Mouse (Mus musculus): ENCODE measurements around the gene Olfr48. TPM values are rescaled to one million over a fixed set of nuclear protein-coding genes. Genes with fewer than 3 reads are reported as not detected.

Olfr48 gene
- 0.12 TPM in 1 of 2 replicates, not detected in the other for polyA plus RNA-seq (2015; fragmentation: Nextera tagmentation; extraction: Ambion mirVana)

- no peak within 1 kb of the TSS for H3K4me3 ChIP-seq
- H3K27me3 ChIP-seq: no peaks in the 10 kb centered on the region
- no peak within 1 kb of the TSS for H3K27ac ChIP-seq (replicated peaks)
- H3K9me3 ChIP-seq: no peaks in the 10 kb centered on the region
- H3K9ac ChIP-seq: no peak within 1 kb of the TSS
- H3K4me1 ChIP-seq (replicated peaks): no peaks in the 10 kb centered on the region
- WGBS: 82% methylated on average over 5 of the region's 5 CpGs
- H3K4me2 ChIP-seq: no peak within 1 kb of the TSS
- no peak for ATAC-seq (ENCODE audit: low FRiP score, low read depth)
- no peaks in the 10 kb centered on the region for H3K36me3 ChIP-seq
Observed at GRCm38 (mm10) chr2:89848105-89848504, at the start of gene Olfr48. Gene Olfr48 (minus strand): TSS chr2:89848205.

GRCm38 (mm10) chr2:89878137-89878536 is 30.1 kb upstream of the Olfr48 start, which contains the start of gene Olfr1257:
Gene Olfr1257 (plus strand): TSS chr2:89878437.
- Histone ChIP-seq H3K4me1 (replicated peaks) (no peaks in the 10 kb centered on the region), H3K27ac (replicated peaks) (no peak within 1 kb of the TSS), H3K4me3 (no peak within 1 kb of the TSS), H3K9me3 (no peaks in the 10 kb centered on the region), H3K27me3 (no peaks in the 10 kb centered on the region), H3K36me3 (no peaks in the 10 kb centered on the region), H3K4me2 (no peak within 1 kb of the TSS), H3K9ac (no peak within 1 kb of the TSS)
- ATAC-seq (ENCODE audit: low FRiP score, low read depth): no peak
- WGBS: 89% methylated on average over 1 of the region's 1 CpGs

GRCm38 (mm10) chr2:89849230-89849629 is 1.2 kb upstream of the Olfr48 start:
- Histone ChIP-seq H3K27ac (replicated peaks) (no peak overlapping the region), H3K27me3 (no peaks in the 10 kb centered on the region), H3K4me3 (no peak overlapping the region), H3K4me1 (replicated peaks) (no peaks in the 10 kb centered on the region), H3K9ac (no peak overlapping the region), H3K9me3 (no peaks in the 10 kb centered on the region), H3K36me3 (no peaks in the 10 kb centered on the region), H3K4me2 (no peak overlapping the region)
- no peak for ATAC-seq (ENCODE audit: low FRiP score, low read depth)
- WGBS: 93% methylated on average over 1 of the region's 1 CpGs

GRCm38 (mm10) chr2:89841455-89841854 is 6.5 kb downstream of the Olfr48 start, which contains the start of gene Olfr1256:
Gene Olfr1256 (minus strand): TSS chr2:89841555.
- Histone ChIP-seq H3K4me2 (no peak within 1 kb of the TSS), H3K9me3 (no peaks in the 10 kb centered on the region), H3K4me3 (no peak within 1 kb of the TSS), H3K27me3 (no peaks in the 10 kb centered on the region), H3K36me3 (no peaks in the 10 kb centered on the region), H3K4me1 (replicated peaks) (no peaks in the 10 kb centered on the region), H3K27ac (replicated peaks) (no peak within 1 kb of the TSS), H3K9ac (no peak within 1 kb of the TSS)
- no peak for ATAC-seq (ENCODE audit: low FRiP score, low read depth)
- WGBS: 54% methylated on average over 2 of the region's 2 CpGs

- no peaks in the 10 kb centered on the region for H3K4me1 ChIP-seq (replicated peaks)
- H3K27me3 ChIP-seq: no peaks in the 10 kb centered on the region
- no peak overlapping the region for H3K9ac ChIP-seq
- ATAC-seq (ENCODE audit: low FRiP score, low read depth): no peak
- H3K4me2 ChIP-seq: no peak overlapping the region
- H3K9me3 ChIP-seq: no peaks in the 10 kb centered on the region
- H3K27ac ChIP-seq (replicated peaks): no peak overlapping the region
- no peaks in the 10 kb centered on the region for H3K36me3 ChIP-seq
- WGBS: 84% methylated on average over 1 of the region's 1 CpGs
- no peak overlapping the region for H3K4me3 ChIP-seq
Observed at GRCm38 (mm10) chr2:89820216-89820615, 27.8 kb downstream of the Olfr48 start.

GRCm38 (mm10) chr2:89811751-89812150 is 36.3 kb downstream of the Olfr48 start, which contains the start of gene Olfr1255:
Gene Olfr1255 (plus strand): TSS chr2:89812051.
- no peaks in the 10 kb centered on the region for H3K36me3 ChIP-seq
- 94% methylated on average over 3 of the region's 3 CpGs for WGBS
- H3K4me2 ChIP-seq: no peak within 1 kb of the TSS
- no peak within 1 kb of the TSS for H3K27ac ChIP-seq (replicated peaks)
- H3K27me3 ChIP-seq: no peaks in the 10 kb centered on the region
- H3K4me1 ChIP-seq (replicated peaks): no peaks in the 10 kb centered on the region
- ATAC-seq (ENCODE audit: low FRiP score, low read depth): no peak
- no peak within 1 kb of the TSS for H3K9ac ChIP-seq
- H3K4me3 ChIP-seq: no peak within 1 kb of the TSS
- H3K9me3 ChIP-seq: no peaks in the 10 kb centered on the region

DNA sequence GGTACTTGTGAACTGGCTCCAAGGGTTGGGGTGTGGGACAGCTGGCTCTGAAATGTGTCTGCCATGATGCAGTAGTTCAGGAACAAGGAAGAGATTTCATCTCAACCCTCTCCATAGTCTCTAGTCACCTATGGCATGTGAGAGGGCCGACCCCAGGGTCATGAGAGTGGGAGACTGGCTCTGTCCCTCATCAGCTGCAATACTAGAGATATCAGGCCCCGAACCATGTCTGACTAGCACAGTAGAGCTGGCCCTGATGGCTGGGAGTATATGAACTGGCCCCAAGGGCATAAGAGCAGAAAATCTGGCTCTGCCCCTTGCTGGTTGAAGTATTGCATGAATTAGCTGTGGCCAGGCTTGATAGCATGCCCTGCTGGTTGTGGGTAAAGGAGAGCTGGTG is 37.3 kb downstream of the Olfr48 start:
- no peak overlapping the region for H3K4me3 ChIP-seq
- no peak for ATAC-seq (ENCODE audit: low FRiP score, low read depth)
- H3K9ac ChIP-seq: no peak overlapping the region
- no peak overlapping the region for H3K4me2 ChIP-seq
- H3K27me3 ChIP-seq: no peaks in the 10 kb centered on the region
- 86% methylated on average over 2 of the region's 2 CpGs for WGBS
- no peaks in the 10 kb centered on the region for H3K9me3 ChIP-seq
- no peak overlapping the region for H3K27ac ChIP-seq (replicated peaks)
- no peaks in the 10 kb centered on the region for H3K36me3 ChIP-seq
- H3K4me1 ChIP-seq (replicated peaks): no peaks in the 10 kb centered on the region

DNA sequence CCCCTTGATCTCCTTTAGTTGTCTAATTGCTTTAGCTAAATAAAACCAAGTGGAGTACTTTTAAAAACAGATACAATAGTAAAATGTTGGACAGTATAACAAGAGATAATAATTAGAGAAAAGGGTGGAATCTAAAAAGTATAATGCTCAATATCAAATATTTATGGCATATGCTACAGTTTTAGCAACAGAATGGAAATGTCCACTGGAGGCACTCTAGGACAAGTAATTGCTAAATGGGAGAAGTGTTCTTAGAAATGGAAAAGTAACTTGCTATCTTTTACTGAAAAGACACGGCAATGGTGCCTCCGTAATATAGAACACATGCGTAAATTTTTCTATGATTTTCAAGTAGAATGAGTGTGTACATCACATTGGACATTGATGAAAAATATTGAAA is 48.4 kb downstream of the Olfr48 start:
- Histone ChIP-seq H3K4me3 (no peak overlapping the region), H3K27ac (replicated peaks) (no peak overlapping the region), H3K4me2 (no peak overlapping the region), H3K9ac (no peak overlapping the region), H3K9me3 (no peaks in the 10 kb centered on the region), H3K36me3 (no peaks in the 10 kb centered on the region), H3K4me1 (replicated peaks) (no peaks in the 10 kb centered on the region), H3K27me3 (no peaks in the 10 kb centered on the region)
- ATAC-seq (ENCODE audit: low FRiP score, low read depth): no peak
- 95% methylated on average over 3 of the region's 3 CpGs for WGBS

GRCm38 (mm10) chr2:89793519-89793918 is 54.5 kb downstream of the Olfr48 start, which contains the start of gene Olfr1254:
Gene Olfr1254 (minus strand): TSS chr2:89793619.
- Histone ChIP-seq H3K4me2 (no peak within 1 kb of the TSS), H3K9ac (no peak within 1 kb of the TSS), H3K4me3 (no peak within 1 kb of the TSS), H3K27ac (replicated peaks) (no peak within 1 kb of the TSS), H3K36me3 (no peaks in the 10 kb centered on the region), H3K27me3 (no peaks in the 10 kb centered on the region), H3K4me1 (replicated peaks) (no peaks in the 10 kb centered on the region), H3K9me3 (no peaks in the 10 kb centered on the region)
- ATAC-seq (ENCODE audit: low FRiP score, low read depth): no peak

Other genes with a start within 250 kb of the Olfr48 start
- gene Olfr1247, start 234.1 kb downstream of the Olfr48 start, polyA plus RNA-seq (2015; fragmentation: Nextera tagmentation; extraction: Ambion mirVana): not detected in 2 replicates
- gene Olfr1248, start 230.0 kb downstream of the Olfr48 start, polyA plus RNA-seq (2015; fragmentation: Nextera tagmentation; extraction: Ambion mirVana): not detected in 2 replicates
- not detected in 2 replicates for gene Olfr1249, start 213.2 kb downstream of the Olfr48 start, polyA plus RNA-seq (2015; fragmentation: Nextera tagmentation; extraction: Ambion mirVana)
- gene Olfr1250, start 186.7 kb downstream of the Olfr48 start, polyA plus RNA-seq (2015; fragmentation: Nextera tagmentation; extraction: Ambion mirVana): not detected in 2 replicates
- gene Olfr1251, start 176.3 kb downstream of the Olfr48 start, polyA plus RNA-seq (2015; fragmentation: Nextera tagmentation; extraction: Ambion mirVana): not detected in 2 replicates
- gene Olfr1252, start 123.2 kb downstream of the Olfr48 start, polyA plus RNA-seq (2015; fragmentation: Nextera tagmentation; extraction: Ambion mirVana): not detected in 2 replicates
- gene Olfr1253, start 91.1 kb downstream of the Olfr48 start, polyA plus RNA-seq (2015; fragmentation: Nextera tagmentation; extraction: Ambion mirVana): not detected in 2 replicates
- not detected in 2 replicates for gene Olfr1254, start 54.6 kb downstream of the Olfr48 start, polyA plus RNA-seq (2015; fragmentation: Nextera tagmentation; extraction: Ambion mirVana)
- not detected in 2 replicates for gene Olfr1255, start 36.2 kb downstream of the Olfr48 start, polyA plus RNA-seq (2015; fragmentation: Nextera tagmentation; extraction: Ambion mirVana)
- gene Olfr1256, start 6.7 kb downstream of the Olfr48 start, polyA plus RNA-seq (2015; fragmentation: Nextera tagmentation; extraction: Ambion mirVana): not detected in 2 replicates
- not detected in 2 replicates for gene Olfr1257, start 30.2 kb upstream of the Olfr48 start, polyA plus RNA-seq (2015; fragmentation: Nextera tagmentation; extraction: Ambion mirVana)
- gene Olfr1258, start 79.1 kb upstream of the Olfr48 start, polyA plus RNA-seq (2015; fragmentation: Nextera tagmentation; extraction: Ambion mirVana): not detected in 2 replicates
- gene Olfr1259, start 100.5 kb upstream of the Olfr48 start, polyA plus RNA-seq (2015; fragmentation: Nextera tagmentation; extraction: Ambion mirVana): not detected in 2 replicates
- gene Olfr1260, start 126.1 kb upstream of the Olfr48 start, polyA plus RNA-seq (2015; fragmentation: Nextera tagmentation; extraction: Ambion mirVana): not detected in 2 replicates
- gene Olfr1261, start 143.0 kb upstream of the Olfr48 start, polyA plus RNA-seq (2015; fragmentation: Nextera tagmentation; extraction: Ambion mirVana): not detected in 2 replicates
- not detected in 2 replicates for gene Olfr1262, start 151.9 kb upstream of the Olfr48 start, polyA plus RNA-seq (2015; fragmentation: Nextera tagmentation; extraction: Ambion mirVana)
- not detected in 2 replicates for gene Olfr1263, start 163.9 kb upstream of the Olfr48 start, polyA plus RNA-seq (2015; fragmentation: Nextera tagmentation; extraction: Ambion mirVana)
- not detected in 2 replicates for gene Olfr1264, start 177.4 kb upstream of the Olfr48 start, polyA plus RNA-seq (2015; fragmentation: Nextera tagmentation; extraction: Ambion mirVana)
- gene Olfr1265, start 187.1 kb upstream of the Olfr48 start, polyA plus RNA-seq (2015; fragmentation: Nextera tagmentation; extraction: Ambion mirVana): not detected in 2 replicates
- gene Olfr140, start 215.4 kb upstream of the Olfr48 start, polyA plus RNA-seq (2015; fragmentation: Nextera tagmentation; extraction: Ambion mirVana): not detected in 2 replicates

Measured in hindbrain, embryonic 15.5 days (tissue).